Mouse (Mus musculus): ENCODE measurements around the gene Tefm. TPM values are rescaled to one million over a fixed set of nuclear protein-coding genes. Genes with fewer than 3 reads are reported as not detected.
"Not testable (repeated sequence)": the region's sequence is repeated elsewhere in the genome, so short reads cannot be mapped to it uniquely, and the experiment has no call there.

Tefm gene
- polyA plus RNA-seq (2016; fragmentation: Nextera tagmentation; extraction: Ambion mirVana), result 25.8 and 31.6 TPM in 2 replicates

DNA sequence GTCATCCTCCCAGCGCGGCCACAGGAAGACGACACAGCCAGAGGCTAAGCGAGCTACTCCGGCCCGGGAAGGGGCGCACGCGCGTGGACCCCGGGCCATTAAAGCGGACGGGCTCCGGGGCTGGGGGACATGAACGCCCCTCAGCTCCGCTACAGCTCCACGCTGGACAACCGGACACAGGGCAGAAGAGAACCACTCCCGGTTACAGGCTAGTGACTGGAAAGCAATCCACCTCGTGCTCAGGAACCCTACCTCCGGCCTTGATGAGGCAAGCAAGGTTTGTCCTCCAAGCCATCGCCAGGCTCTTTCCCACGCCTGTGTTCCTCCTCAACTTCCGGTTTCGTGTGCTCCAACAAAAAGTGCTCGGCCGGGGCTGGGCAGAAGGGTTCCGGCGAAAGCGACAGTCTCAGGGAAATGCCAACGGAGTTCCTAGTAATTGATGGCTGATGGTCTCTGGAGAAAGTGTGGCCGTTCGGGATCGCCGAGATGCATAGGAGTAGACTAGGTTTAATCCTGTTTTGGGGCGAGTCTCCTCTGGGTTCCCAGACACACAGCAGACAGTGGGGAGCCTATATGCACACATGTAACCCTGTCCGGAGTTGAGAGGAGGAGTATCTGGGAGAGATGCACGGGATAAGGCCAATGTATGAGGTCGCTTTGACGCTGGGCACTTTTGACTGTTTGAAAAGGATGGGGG is at the start of gene Tefm:
Gene Tefm, minus strand, starts transcription at position 351 of the 697 bp plus-strand sequence.
- H3K9me3 ChIP-seq, result no peaks in the 10 kb centered on the region
- peak within 1 kb of the TSS; percentile 80 for H3K9ac ChIP-seq
- H3K36me3 ChIP-seq, result peaks cover 6% of the 10 kb centered on the region
- peak within 1 kb of the TSS; percentile 38; the same call in 1 of the 2 replicates for H3K27ac ChIP-seq
- H3K27me3 ChIP-seq (replicated peaks), result no peaks in the 10 kb centered on the region
- WGBS, result under 1% methylated on average over 40 of the region's 40 CpGs
- peak within 1 kb of the TSS; percentile 76 for H3K4me2 ChIP-seq (replicated peaks)
- peaks cover 10% of the 10 kb centered on the region for H3K4me1 ChIP-seq
- ATAC-seq (ENCODE audit: low FRiP score, low read depth), result peak; percentile 85
- peak within 1 kb of the TSS; percentile 68 for H3K4me3 ChIP-seq

DNA sequence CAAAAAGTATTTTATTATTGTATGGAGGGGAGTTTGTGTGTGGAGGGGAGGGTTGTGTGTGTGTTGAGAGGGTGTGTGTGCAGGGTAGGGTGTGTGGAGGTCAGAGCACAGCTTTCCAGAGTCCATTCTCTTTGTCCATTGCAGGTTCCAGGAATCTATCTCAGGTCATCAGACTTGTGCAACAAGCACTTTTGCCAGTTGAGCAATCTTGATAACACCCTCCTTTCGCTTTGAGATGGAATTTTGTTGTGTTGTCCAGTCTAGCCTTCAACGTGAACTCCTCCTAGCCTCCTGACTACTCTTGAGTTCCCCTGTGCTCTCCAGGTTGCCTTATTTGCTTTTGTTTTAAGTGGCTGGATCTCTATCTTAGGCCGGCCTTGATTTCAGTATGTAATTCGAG is 48.3 kb upstream of the Tefm start:
- ATAC-seq (ENCODE audit: low FRiP score, low read depth), result no peak
- no peaks in the 10 kb centered on the region for H3K36me3 ChIP-seq
- no peaks in the 10 kb centered on the region for H3K27me3 ChIP-seq (replicated peaks)
- WGBS, result 83% methylated on average over 4 of the region's 4 CpGs
- H3K4me2 ChIP-seq (replicated peaks), result no peak overlapping the region
- H3K4me3 ChIP-seq, result no peak overlapping the region
- H3K4me1 ChIP-seq, result no peaks in the 10 kb centered on the region
- H3K9ac ChIP-seq, result no peak overlapping the region
- H3K9me3 ChIP-seq, result no peaks in the 10 kb centered on the region
- no peak overlapping the region for H3K27ac ChIP-seq

DNA sequence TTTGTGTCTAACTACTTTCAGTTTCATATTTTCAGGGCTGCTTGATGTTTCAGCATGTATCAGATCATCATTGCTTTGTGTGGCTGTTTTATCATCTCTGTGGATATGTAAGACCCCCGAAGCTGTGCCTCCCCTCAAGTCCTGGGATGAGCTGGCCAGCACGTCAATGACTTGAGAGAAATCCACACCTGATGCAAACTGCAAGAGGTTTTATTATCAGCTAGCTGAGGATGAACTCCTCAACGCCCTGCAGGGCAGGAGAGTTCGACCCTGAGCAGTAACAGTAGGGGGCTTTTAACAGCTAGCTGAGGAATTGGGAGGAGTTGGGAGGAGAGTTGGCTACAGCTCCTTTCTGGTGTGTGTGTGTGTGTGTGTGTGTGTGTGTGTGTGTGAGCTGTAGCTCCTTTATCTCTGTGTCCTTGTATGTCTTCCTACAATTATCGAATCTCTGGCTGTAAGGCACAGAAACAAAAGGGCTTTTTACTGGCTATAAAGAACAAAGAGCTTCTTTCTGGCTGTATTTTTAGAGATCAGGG is 43.5 kb upstream of the Tefm start:
- not testable (repeated sequence) for H3K4me2 ChIP-seq (replicated peaks); ATAC-seq (ENCODE audit: low FRiP score, low read depth); H3K4me3 ChIP-seq; H3K9me3 ChIP-seq; H3K27me3 ChIP-seq (replicated peaks); H3K9ac ChIP-seq; H3K36me3 ChIP-seq; H3K4me1 ChIP-seq; H3K27ac ChIP-seq
- WGBS, result 63% methylated on average over 5 of the region's 5 CpGs

DNA sequence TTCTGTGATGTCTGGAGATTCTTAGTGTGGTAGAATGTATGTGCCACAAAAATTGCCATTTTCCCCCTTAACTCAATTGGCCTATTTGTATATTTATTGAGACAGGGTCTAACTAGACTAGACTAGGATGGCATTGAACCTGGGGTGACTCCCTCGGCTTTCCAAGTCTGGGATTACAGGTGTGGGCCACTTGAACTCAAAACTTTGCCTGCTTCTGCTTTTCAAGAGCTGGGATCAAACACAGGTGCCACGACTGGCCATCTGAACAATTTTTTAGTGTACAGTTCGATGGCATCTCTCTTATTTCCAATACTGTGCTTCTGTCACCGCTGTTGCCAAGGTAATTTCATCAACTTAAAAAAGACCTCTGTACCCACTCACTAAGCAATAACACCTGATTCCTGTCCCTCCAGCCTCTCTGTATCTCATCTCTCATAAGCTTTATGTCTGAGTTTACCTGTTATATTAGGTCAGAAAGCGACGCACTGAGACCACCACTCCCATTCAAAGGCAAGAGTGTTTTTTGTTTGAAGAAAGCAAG is 42.6 kb upstream of the Tefm start:
- Histone ChIP-seq H3K27ac (no peak overlapping the region), H3K9me3 (no peaks in the 10 kb centered on the region), H3K4me1 (0 out of 2 replicates have a peak, but pooled peaks cover 5% of the 10 kb centered on the region), H3K9ac (no peak overlapping the region), H3K4me2 (replicated peaks) (peak overlapping the region; percentile 72), H3K36me3 (no peaks in the 10 kb centered on the region), H3K27me3 (replicated peaks) (no peaks in the 10 kb centered on the region), H3K4me3 (0 out of 2 replicates have a peak overlapping the region, but pooled peaks have one; percentile 53)
- ATAC-seq (ENCODE audit: low FRiP score, low read depth), result no peak
- WGBS, result 93% methylated on average over 6 of the region's 6 CpGs

DNA sequence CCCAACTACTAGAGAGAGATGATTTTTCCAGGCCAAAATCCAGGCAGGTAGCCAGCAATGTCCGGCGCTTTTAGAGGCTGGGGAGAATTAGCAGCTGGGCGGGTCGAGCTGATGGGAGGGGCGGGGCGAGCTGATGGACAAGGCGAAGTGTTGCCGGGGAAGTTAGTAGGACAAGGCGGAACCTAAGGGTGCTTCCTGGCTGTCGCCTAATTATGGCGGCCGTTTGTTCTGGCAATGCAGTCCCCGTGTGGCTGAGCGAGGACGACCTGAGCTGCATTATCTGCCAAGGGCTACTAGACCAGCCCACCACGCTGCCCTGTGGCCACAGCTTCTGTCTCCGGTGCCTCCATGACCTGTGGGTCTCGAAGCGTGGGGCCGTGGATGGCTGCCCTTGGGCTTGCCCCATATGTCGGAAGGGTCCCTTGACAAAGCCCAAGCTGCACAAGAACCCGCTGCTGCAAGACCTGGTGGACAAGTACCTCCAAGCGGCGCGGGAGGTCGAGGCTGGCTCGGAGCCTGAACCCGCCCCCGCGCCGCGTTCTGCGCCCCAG is 41.8 kb upstream of the Tefm start, which contains the start of gene Rnf135:
Gene Rnf135, plus strand, starts transcription at position 147 of the 551 bp plus-strand sequence.
- Histone ChIP-seq H3K4me1 (0 out of 2 replicates have a peak, but pooled peaks cover 5% of the 10 kb centered on the region), H3K4me2 (replicated peaks) (peak within 1 kb of the TSS; percentile 72), H3K27me3 (replicated peaks) (no peaks in the 10 kb centered on the region), H3K27ac (no peak within 1 kb of the TSS), H3K4me3 (peak within 1 kb of the TSS; percentile 53), H3K9ac (peak within 1 kb of the TSS; percentile 42; the same call in 1 of the 2 replicates), H3K9me3 (no peaks in the 10 kb centered on the region), H3K36me3 (no peaks in the 10 kb centered on the region)
- ATAC-seq (ENCODE audit: low FRiP score, low read depth), result no peak
- WGBS, result 1% methylated on average over 33 of the region's 33 CpGs

DNA sequence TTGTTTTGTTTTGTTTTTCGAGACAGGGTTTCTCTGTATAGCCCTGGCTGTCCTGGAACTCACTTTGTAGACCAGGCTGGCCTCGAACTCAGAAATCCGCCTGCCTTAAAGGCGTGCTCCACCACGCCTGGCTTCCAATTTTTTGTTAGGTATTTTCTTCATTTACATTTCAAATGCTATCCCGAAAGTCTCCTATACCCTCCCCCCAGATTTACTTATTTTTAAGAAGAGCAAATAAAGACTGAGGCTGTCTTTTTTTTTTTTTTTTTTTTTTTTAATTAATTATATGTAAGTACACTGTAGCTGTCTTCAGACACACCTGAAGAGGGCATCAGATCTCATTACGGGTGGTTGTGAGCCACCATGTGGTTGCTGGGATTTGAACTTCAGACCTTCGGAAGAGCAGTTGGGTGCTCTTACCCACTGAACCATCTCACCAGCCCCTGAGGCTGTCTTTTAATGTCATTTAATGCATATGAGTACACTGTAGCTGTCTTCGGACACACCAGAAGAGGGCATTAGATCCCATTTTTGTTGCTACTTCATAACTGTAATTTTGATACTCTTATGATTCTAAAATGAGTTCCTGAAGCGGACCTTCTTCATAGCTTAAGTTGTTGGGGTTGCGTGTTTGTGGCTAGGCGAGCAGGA is 41.2 kb upstream of the Tefm start:
- H3K9ac ChIP-seq; H3K9me3 ChIP-seq; H3K36me3 ChIP-seq; ATAC-seq (ENCODE audit: low FRiP score, low read depth); H3K4me1 ChIP-seq; H3K27ac ChIP-seq; H3K27me3 ChIP-seq (replicated peaks): not testable (repeated sequence)
- Histone ChIP-seq H3K4me2 (replicated peaks) (peak overlapping the region; percentile 72), H3K4me3 (peak overlapping the region; percentile 53)
- 46% methylated on average over 12 of the region's 12 CpGs for WGBS

DNA sequence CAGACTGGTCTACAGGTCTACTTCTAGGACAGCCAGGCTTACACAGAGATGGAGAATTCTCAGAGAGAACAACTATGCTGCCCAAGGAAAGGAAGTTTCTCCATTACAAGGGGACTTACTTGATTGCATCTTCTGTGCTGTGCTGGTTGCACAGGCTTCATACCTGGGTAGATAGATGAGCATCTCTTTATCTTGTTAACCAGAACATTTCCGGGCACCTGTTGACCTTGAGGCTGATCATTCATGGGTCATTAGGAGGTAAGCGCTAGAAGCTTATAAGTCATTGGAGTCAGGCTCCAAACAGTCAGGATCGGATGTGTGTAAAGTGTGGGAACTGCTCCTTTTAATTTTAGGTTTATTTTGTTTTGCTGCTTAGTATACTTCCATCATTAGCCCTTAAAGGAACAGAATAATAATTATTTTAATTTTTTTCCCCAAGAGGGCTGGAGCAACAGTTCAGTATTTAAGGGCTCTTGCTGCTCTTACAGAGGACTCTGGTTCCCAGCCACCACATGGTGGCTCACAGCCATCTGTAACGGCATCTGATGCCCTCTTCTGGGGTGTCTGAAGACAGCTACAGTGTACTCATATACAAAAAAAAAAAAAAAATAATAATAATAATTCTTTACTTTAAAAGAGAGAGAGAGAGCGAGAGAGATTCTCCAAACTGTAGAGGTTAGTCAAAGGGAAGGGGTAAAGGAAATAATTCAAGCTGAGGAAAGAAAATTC is 39.2 kb upstream of the Tefm start:
- Histone ChIP-seq H3K4me3 (no peak overlapping the region), H3K27me3 (replicated peaks) (peaks cover under 1% of the 10 kb centered on the region; the same call in 1 of the 2 replicates), H3K27ac (no peak overlapping the region), H3K4me2 (replicated peaks) (no peak overlapping the region), H3K36me3 (no peaks in the 10 kb centered on the region), H3K9ac (no peak overlapping the region), H3K4me1 (0 out of 2 replicates have a peak, but pooled peaks cover 5% of the 10 kb centered on the region), H3K9me3 (no peaks in the 10 kb centered on the region)
- 70% methylated on average over 5 of the region's 5 CpGs for WGBS
- ATAC-seq (ENCODE audit: low FRiP score, low read depth), result no peak

DNA sequence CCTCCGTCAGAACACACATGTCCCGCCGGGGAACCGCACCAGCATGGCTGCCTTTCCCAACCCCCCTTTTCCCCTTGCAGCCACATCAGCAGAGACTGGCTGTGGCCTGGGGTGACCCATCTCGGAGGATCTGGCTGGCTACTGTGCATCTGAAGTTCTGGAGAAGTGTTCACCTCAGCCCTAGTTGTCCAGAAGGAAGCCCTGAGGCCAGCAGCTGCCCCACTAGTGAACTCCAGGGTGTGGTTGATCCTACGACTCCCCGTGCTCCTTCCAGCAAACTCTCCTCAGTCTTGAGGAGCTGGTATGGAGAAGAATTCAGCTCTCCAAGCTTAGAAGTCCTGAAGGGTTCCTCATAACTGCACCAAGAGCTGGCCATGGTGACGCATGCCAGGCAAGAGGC is 36.3 kb upstream of the Tefm start:
- H3K4me1 ChIP-seq, result no peaks in the 10 kb centered on the region
- no peak for ATAC-seq (ENCODE audit: low FRiP score, low read depth)
- no peaks in the 10 kb centered on the region for H3K9me3 ChIP-seq
- 89% methylated on average over 8 of the region's 8 CpGs for WGBS
- H3K4me3 ChIP-seq, result no peak overlapping the region
- H3K36me3 ChIP-seq, result no peaks in the 10 kb centered on the region
- no peak overlapping the region for H3K27ac ChIP-seq
- H3K4me2 ChIP-seq (replicated peaks), result no peak overlapping the region
- peaks cover 4% of the 10 kb centered on the region; the same call in 1 of the 2 replicates for H3K27me3 ChIP-seq (replicated peaks)
- no peak overlapping the region for H3K9ac ChIP-seq

DNA sequence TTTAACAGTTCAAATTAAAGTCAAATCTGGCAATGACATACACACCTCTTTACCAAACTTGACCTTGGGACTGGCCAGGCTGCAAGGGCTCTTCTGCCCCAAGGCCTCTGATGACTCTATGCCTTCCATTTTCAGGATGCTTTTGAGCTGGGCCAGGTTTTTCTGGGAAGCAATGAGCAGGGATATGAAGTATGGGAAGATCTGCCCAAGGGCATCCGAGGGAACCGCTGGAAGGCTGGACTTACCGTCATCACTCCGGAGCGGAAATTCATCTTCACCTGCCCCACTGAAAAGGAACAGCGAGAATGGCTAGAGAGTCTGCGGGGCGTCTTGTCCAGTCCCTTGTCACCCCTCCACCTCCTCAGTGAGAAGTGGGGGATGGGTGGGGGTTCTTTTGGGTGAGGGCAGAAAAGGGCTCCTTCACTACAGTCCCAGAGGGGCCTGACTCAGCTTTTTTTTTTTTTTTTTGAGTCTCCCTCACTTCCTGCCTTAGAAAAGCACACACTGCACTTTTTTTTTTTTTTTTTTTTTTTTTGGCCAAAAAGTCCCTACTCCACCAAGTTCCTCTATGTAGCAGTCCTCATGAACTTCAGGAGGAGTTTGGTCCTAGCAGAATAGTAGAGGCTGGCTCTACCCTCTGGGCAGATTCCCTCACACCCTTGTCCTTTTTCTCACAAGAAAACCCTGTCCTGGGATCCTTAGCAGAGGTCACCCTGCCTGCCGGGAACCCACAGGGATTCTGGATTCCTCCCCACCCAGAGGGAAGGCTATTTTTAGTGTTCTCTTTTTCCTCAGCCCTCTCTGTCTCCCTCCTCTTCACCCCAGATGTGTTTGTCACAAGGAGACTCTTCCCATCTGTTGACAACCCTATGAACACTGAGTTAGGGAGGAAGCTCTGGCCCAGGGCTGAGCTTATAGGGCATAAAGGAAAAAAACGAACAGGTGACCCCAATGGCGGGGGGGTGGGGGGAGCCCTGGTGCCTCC is 35.2 kb upstream of the Tefm start:
- Histone ChIP-seq H3K27me3 (replicated peaks) (peaks cover 4% of the 10 kb centered on the region; the same call in 1 of the 2 replicates), H3K36me3 (no peaks in the 10 kb centered on the region), H3K9ac (no peak overlapping the region), H3K27ac (no peak overlapping the region), H3K4me1 (no peaks in the 10 kb centered on the region), H3K4me3 (no peak overlapping the region), H3K9me3 (no peaks in the 10 kb centered on the region), H3K4me2 (replicated peaks) (no peak overlapping the region)
- no peak for ATAC-seq (ENCODE audit: low FRiP score, low read depth)
- 82% methylated on average over 11 of the region's 11 CpGs for whole genome bisulfite sequencing

DNA sequence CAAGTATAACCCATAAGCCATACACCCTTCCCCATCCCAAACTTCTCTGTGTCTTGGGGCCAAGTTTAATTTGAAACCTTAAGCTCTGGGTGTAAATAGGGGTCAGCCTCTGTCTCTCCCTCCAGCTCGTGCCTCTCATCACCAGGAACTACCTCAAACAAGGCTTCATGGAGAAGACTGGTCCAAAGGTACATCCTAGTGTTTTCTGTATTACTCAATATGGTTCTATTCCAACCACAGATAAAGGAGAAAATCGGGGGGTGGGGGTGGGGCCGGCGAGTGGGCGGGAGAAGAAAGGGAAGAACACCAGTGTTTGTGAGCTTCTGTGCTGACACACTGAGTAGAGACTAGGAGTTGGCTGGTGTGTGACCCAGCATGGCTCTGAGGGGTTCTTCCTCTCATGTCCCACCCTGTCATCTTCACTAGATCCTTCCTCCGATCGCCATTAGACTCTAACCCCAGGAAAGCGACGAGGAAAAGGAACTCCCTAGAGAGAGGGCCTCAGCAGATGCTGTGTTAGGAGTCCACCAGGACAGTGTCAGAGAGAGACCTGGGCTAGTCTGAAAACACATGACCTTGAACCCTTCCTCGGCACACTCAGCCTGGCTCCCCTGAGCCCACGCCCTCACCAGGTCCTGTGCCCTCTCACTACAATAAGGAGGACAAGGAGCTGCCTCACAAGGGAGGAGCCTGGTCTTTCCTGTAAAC is 32.1 kb upstream of the Tefm start:
- Histone ChIP-seq H3K4me2 (replicated peaks) (no peak overlapping the region), H3K4me1 (no peaks in the 10 kb centered on the region), H3K27me3 (replicated peaks) (peaks cover 4% of the 10 kb centered on the region; the same call in 1 of the 2 replicates), H3K9ac (no peak overlapping the region), H3K27ac (no peak overlapping the region), H3K4me3 (no peak overlapping the region), H3K9me3 (no peaks in the 10 kb centered on the region), H3K36me3 (no peaks in the 10 kb centered on the region)
- 84% methylated on average over 11 of the region's 11 CpGs for WGBS
- no peak for ATAC-seq (ENCODE audit: low FRiP score, low read depth)
